Mouse (Mus musculus) ES-Bruce4 (cell line): ENCODE data around the gene Dusp10. TPM values are rescaled to one million over a fixed set of nuclear protein-coding genes. Genes with fewer than 3 reads are reported as not detected.

Experiments used
- H3K27ac ChIP-seq: 2 replicates; pipeline ENCODE4 v1.5.1; 2012; ENCODE audit warnings: low read length, inconsistent platforms; ENCODE audit not compliant: insufficient read depth
- H3K27me3 ChIP-seq: 2 replicates; pipeline ENCODE4 v1.6.1; 2012; ENCODE audit warnings: mild to moderate bottlenecking, low read length, inconsistent platforms; ENCODE audit not compliant: control insufficient read depth, poor library complexity, insufficient read depth, severe bottlenecking
- H3K36me3 ChIP-seq: 2 replicates; pipeline ENCODE4 v1.6.1; 2012; ENCODE audit warnings: inconsistent platforms, mild to moderate bottlenecking, low read length, moderate library complexity; ENCODE audit not compliant: control insufficient read depth, poor library complexity, insufficient read depth, severe bottlenecking
- H3K4me1 ChIP-seq: one replicate; pipeline ENCODE4 v1.8.1; 2011; ENCODE audit warnings: low read length; ENCODE audit not compliant: control insufficient read depth, insufficient read depth
- H3K4me3 ChIP-seq: 2 replicates; pipeline ENCODE4 v1.5.1; 2011; ENCODE audit warnings: low read depth, mild to moderate bottlenecking, low read length
- H3K9ac ChIP-seq: 2 replicates; pipeline ENCODE4 v1.6.1; 2012; ENCODE audit warnings: low read depth, mild to moderate bottlenecking, inconsistent platforms; ENCODE audit not compliant: poor library complexity, severe bottlenecking
- H3K9me3 ChIP-seq: replicated peaks from 2 replicates; pipeline ENCODE4 v1.6.1; 2012; ENCODE audit warnings: mild to moderate bottlenecking, low read length, inconsistent platforms; ENCODE audit not compliant: control insufficient read depth, poor library complexity, insufficient read depth, severe bottlenecking
- CTCF ChIP-seq: IDR thresholded peaks from one replicate; pipeline ENCODE4 v1.8.1; 2011; ENCODE audit warnings: low read depth, low read length
- EP300 ChIP-seq: IDR thresholded peaks from 2 replicates; pipeline ENCODE4 v1.6.1; 2011; ENCODE audit warnings: low read depth, low read length; ENCODE audit not compliant: insufficient read depth
- POLR2A ChIP-seq: IDR thresholded peaks from one replicate; pipeline ENCODE4 v1.8.1; 2011; ENCODE audit warnings: low read length; ENCODE audit not compliant: insufficient read depth
- polyA plus RNA-seq: library from polyadenylated mRNA; stranded (reverse); fragments of >200 nt; gene quantifications from 2 replicates; pipeline ENCODE4 v1.2.4, GENCODE M21; 2011; ENCODE audit warnings: low read depth; ENCODE audit not compliant: missing spikeins, insufficient read depth, insufficient read length

Gene Dusp10
- polyA plus RNA-seq, 1 experiment: 5.9 TPM

- no peaks in the 10 kb centered on the region for H3K4me1 ChIP-seq
- no peak overlapping the region for H3K9ac ChIP-seq
- no peak overlapping the region for H3K27ac ChIP-seq
- H3K36me3 ChIP-seq: no peaks in the 10 kb centered on the region
- no peaks in the 10 kb centered on the region for H3K9me3 ChIP-seq
- TF ChIP-seq EP300 (no peak), CTCF (no peak), POLR2A (no peak)
- no peaks in the 10 kb centered on the region for H3K27me3 ChIP-seq
- no peak overlapping the region for H3K4me3 ChIP-seq
Observed at GRCm38 (mm10) chr1:184061901-184062300, 48.8 kb downstream of the Dusp10 start.

GRCm38 (mm10) chr1:184064306-184064705 is 51.2 kb downstream of the Dusp10 start:
- no peak overlapping the region for H3K27ac ChIP-seq
- no peaks in the 10 kb centered on the region for H3K36me3 ChIP-seq
- H3K4me3 ChIP-seq: no peak overlapping the region
- TF ChIP-seq CTCF (no peak), POLR2A (no peak), EP300 (no peak)
- H3K9ac ChIP-seq: no peak overlapping the region
- no peaks in the 10 kb centered on the region for H3K27me3 ChIP-seq
- H3K4me1 ChIP-seq: no peaks in the 10 kb centered on the region
- H3K9me3 ChIP-seq: no peaks in the 10 kb centered on the region

- Histone ChIP-seq H3K27ac (no peak overlapping the region), H3K4me1 (no peaks in the 10 kb centered on the region), H3K9me3 (no peaks in the 10 kb centered on the region), H3K9ac (no peak overlapping the region), H3K27me3 (no peaks in the 10 kb centered on the region), H3K36me3 (no peaks in the 10 kb centered on the region), H3K4me3 (no peak overlapping the region)
- TF ChIP-seq EP300: no peak
Observed at GRCm38 (mm10) chr1:184065589-184066361, 52.7 kb downstream of the Dusp10 start.

DNA sequence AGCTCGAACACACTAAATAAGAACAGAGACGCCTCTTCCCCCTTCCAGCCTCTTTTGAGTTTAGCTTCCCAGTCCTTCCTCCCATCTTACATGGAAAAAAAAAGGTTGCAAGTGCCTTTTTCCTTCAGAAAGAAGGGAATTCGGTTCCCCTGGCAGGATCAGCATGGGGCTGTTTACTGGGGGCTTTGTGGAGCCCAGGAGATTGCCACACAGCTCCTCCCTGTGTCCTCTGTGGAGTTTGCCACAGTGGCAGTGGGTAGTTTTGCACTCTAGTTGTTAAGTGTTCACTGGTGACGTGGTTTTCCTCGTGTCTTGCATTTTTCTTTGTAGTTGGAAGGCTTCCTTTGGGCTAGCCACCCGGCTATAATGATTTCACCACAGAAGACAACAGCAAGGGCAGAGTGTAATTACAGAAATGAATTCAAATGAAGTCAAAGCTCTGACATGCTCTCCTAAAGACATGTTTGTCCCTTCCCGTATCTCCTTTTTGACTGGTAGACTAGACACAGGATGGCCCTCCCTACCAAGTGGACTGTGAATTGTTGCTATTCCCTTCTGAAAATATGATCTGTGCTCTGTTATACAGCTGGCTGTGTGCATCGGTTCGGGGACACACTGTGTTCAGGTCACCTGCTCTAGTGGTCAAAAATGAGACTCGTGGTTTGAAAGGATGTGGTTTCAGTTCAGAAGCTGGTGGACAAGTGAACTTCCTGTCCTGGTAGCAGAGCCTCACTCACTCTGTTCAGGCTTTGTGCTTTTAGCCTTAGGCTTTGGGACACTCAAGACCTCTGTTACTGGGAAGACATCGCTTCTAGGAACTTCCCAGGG is 53.6 kb downstream of the Dusp10 start:
- no peak overlapping the region for H3K4me3 ChIP-seq
- no peaks in the 10 kb centered on the region for H3K9me3 ChIP-seq
- H3K36me3 ChIP-seq: no peaks in the 10 kb centered on the region
- no peak overlapping the region for H3K27ac ChIP-seq
- TF ChIP-seq CTCF (no peak), POLR2A (no peak), EP300 (no peak)
- H3K27me3 ChIP-seq: no peaks in the 10 kb centered on the region
- H3K4me1 ChIP-seq: no peaks in the 10 kb centered on the region
- no peak overlapping the region for H3K9ac ChIP-seq

DNA sequence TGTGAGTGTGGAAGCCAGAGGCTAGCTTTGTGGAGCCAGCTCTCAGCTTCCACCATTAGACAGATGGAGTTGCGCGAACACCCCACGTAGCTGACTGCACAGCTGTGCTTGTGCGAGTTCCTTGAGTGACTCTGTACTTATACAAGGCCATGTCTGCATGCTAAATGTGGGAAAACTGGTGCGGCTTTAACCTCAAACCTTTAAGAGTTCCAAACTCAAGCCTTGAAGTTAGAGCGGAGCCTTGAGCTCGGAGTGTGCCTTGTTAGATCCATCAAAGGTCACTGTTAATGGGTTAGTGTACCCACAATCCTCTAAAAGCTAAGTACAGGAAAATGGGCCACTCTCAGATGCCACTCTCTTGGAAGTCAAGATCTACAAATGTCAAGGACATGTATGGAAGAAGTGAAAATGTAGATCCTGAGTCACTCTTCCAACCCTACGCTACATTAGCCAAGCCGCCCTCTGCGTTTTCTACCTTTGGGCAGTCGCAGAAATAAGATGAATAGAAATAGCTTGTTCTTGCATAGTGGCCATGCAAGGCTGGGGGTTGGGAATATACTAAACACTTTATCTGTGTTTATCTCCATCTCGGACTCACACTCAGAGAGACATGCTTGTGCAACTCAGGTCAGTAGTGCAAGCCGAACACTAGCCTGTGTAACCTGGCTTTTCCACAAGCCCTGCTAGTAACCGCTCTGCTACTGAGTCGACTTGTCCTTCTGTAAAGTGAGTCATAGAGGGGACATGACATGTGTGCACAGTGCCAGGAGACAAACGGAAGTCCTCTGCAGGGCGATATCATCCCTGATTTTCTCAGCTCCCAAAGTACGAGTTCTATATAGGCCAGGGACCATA is 54.8 kb downstream of the Dusp10 start:
- Histone ChIP-seq H3K36me3 (no peaks in the 10 kb centered on the region), H3K4me1 (no peaks in the 10 kb centered on the region), H3K27me3 (no peaks in the 10 kb centered on the region), H3K9me3 (no peaks in the 10 kb centered on the region), H3K4me3 (no peak overlapping the region), H3K9ac (no peak overlapping the region), H3K27ac (no peak overlapping the region)
- no peak for TF ChIP-seq POLR2A
- TF ChIP-seq EP300: no peak
- no peak for TF ChIP-seq CTCF
